Mouse (Mus musculus) midbrain, embryonic 15.5 days (tissue): Measurements from ENCODE around the gene Napepld. TPM values are rescaled to one million over a fixed set of nuclear protein-coding genes. Genes with fewer than 3 reads are reported as not detected.
"Not testable (repeated sequence)": the region's sequence is repeated elsewhere in the genome, so short reads cannot be mapped to it uniquely, and the experiment has no call there.

Source experiments
- ATAC-seq: fragments of 200-750 bp; cut with Nextera tagmentation; replicated peaks from 2 replicates; pipeline ENCODE4 v1.8.0; 2017; ENCODE audit warnings: moderate TSS enrichment
- H3K27ac ChIP-seq: fragments of 300-500 bp; sonication (generic); 2 replicates; pipeline ENCODE4 v1.5.1; 2015; ENCODE audit warnings: mild to moderate bottlenecking, inconsistent platforms
- H3K27me3 ChIP-seq: fragments of 300-500 bp; sonication (generic); replicated peaks from 2 replicates; pipeline ENCODE4 v1.6.1; 2015; ENCODE audit warnings: inconsistent platforms
- H3K36me3 ChIP-seq: fragments of 300-500 bp; sonication (generic); replicated peaks from 2 replicates; pipeline ENCODE4 v1.6.1; 2015; ENCODE audit warnings: inconsistent platforms
- H3K4me1 ChIP-seq: fragments of 300-500 bp; sonication (generic); 2 replicates; pipeline ENCODE4 v1.6.1; 2015; ENCODE audit warnings: inconsistent platforms
- H3K4me2 ChIP-seq: fragments of 300-500 bp; sonication (generic); 2 replicates; pipeline ENCODE4 v1.6.1; 2015; ENCODE audit warnings: inconsistent platforms, mild to moderate bottlenecking, moderate library complexity
- H3K4me3 ChIP-seq: fragments of 300-500 bp; sonication (generic); 2 replicates; pipeline ENCODE4 v1.5.1; 2015; ENCODE audit warnings: mild to moderate bottlenecking, inconsistent platforms
- H3K9ac ChIP-seq: fragments of 300-500 bp; sonication (generic); 2 replicates; pipeline ENCODE4 v1.6.1; 2015; ENCODE audit warnings: mild to moderate bottlenecking, inconsistent platforms
- H3K9me3 ChIP-seq: fragments of 300-500 bp; sonication (generic); 2 replicates; pipeline ENCODE4 v1.6.1; 2016; ENCODE audit warnings: inconsistent platforms
- WGBS: fragments of 180-500 bp; shearing (Covaris S2); methylation state at CpG from one replicate; pipeline ENCODE4 v1.1.7; 2015; ENCODE audit warnings: mixed read lengths; 5-methylcytosine and 5-hydroxymethylcytosine counted together
- polyA plus RNA-seq: library from polyadenylated mRNA; unstranded; fragments of >200 nt; fragmentation: Nextera tagmentation; extraction: Ambion mirVana; gene quantifications from 2 replicates; pipeline ENCODE4 v1.2.1, GENCODE M21; 2015

The Napepld gene
- polyA plus RNA-seq, 1 experiment from 2014 or later, result 2.5 TPM

GRCm38 (mm10) chr5:21702873-21703475, 1.8 kb upstream of the Napepld start:
- peaks cover 3% of the 10 kb centered on the region for H3K4me1 ChIP-seq
- no peaks in the 10 kb centered on the region for H3K27me3 ChIP-seq
- H3K4me3 ChIP-seq, result no peak overlapping the region
- H3K4me2 ChIP-seq, result no peak overlapping the region
- no peak overlapping the region for H3K9ac ChIP-seq
- H3K27ac ChIP-seq, result no peak overlapping the region
- 89% methylated on average over 6 of the region's 6 CpGs for WGBS
- ATAC-seq, result no peak
- H3K9me3 ChIP-seq, result no peaks in the 10 kb centered on the region
- H3K36me3 ChIP-seq, result no peaks in the 10 kb centered on the region

GRCm38 (mm10) chr5:21702009-21702364, 791 bp upstream of the Napepld start:
- Histone ChIP-seq H3K4me2 (peak overlapping the region; percentile 54), H3K36me3 (no peaks in the 10 kb centered on the region), H3K27ac (peak overlapping the region; percentile 99), H3K9ac (peak overlapping the region; percentile 94), H3K4me1 (peaks cover 3% of the 10 kb centered on the region), H3K27me3 (no peaks in the 10 kb centered on the region), H3K4me3 (peak overlapping the region; percentile 90), H3K9me3 (no peaks in the 10 kb centered on the region)
- 47% methylated on average over 2 of the region's 2 CpGs for WGBS
- no peak for ATAC-seq

- peak overlapping the region; percentile 90 for H3K4me3 ChIP-seq
- peak; percentile 89 for ATAC-seq
- H3K9me3 ChIP-seq, result no peaks in the 10 kb centered on the region
- H3K27me3 ChIP-seq, result no peaks in the 10 kb centered on the region
- H3K36me3 ChIP-seq, result no peaks in the 10 kb centered on the region
- H3K4me2 ChIP-seq, result peak overlapping the region; percentile 54
- peak overlapping the region; percentile 99 for H3K27ac ChIP-seq
- WGBS, result under 1% methylated on average over 22 of the region's 22 CpGs
- H3K4me1 ChIP-seq, result peaks cover 3% of the 10 kb centered on the region
- peak overlapping the region; percentile 33 for H3K9ac ChIP-seq
Measured at GRCm38 (mm10) chr5:21700934-21701333, 262 bp downstream of the Napepld start.

- Histone ChIP-seq H3K9me3 (no peaks in the 10 kb centered on the region), H3K27me3 (no peaks in the 10 kb centered on the region), H3K4me2 (peak overlapping the region; percentile 54), H3K4me1 (peaks cover 3% of the 10 kb centered on the region), H3K27ac (no peak overlapping the region), H3K4me3 (peak overlapping the region; percentile 90), H3K9ac (peak overlapping the region; percentile 33; the same call in 1 of the 2 replicates), H3K36me3 (no peaks in the 10 kb centered on the region)
- no peak for ATAC-seq
- WGBS, result 10% methylated on average over 10 of the region's 10 CpGs
Measured at GRCm38 (mm10) chr5:21700272-21700821, 849 bp downstream of the Napepld start.

GRCm38 (mm10) chr5:21699555-21699954, 1.6 kb downstream of the Napepld start:
- H3K9me3 ChIP-seq, H3K9ac ChIP-seq, ATAC-seq, H3K27me3 ChIP-seq, H3K4me1 ChIP-seq, H3K27ac ChIP-seq, H3K4me3 ChIP-seq, H3K36me3 ChIP-seq, H3K4me2 ChIP-seq: not testable (repeated sequence)
- 84% methylated on average over 3 of the region's 3 CpGs for WGBS

- ATAC-seq, result no peak
- H3K4me1 ChIP-seq, result no peaks in the 10 kb centered on the region; the same call in 1 of the 2 replicates
- H3K36me3 ChIP-seq, result no peaks in the 10 kb centered on the region
- no peak overlapping the region for H3K4me2 ChIP-seq
- no peaks in the 10 kb centered on the region for H3K9me3 ChIP-seq
- no peak overlapping the region for H3K9ac ChIP-seq
- WGBS, result 90% methylated on average over 3 of the region's 3 CpGs
- no peak overlapping the region for H3K4me3 ChIP-seq
- H3K27ac ChIP-seq, result no peak overlapping the region
- H3K27me3 ChIP-seq, result no peaks in the 10 kb centered on the region
Measured at GRCm38 (mm10) chr5:21694854-21695490, 6.2 kb downstream of the Napepld start.

- ATAC-seq, result no peak
- WGBS, result 88% methylated on average over 3 of the region's 3 CpGs
- no peaks in the 10 kb centered on the region for H3K36me3 ChIP-seq
- H3K27ac ChIP-seq, result no peak overlapping the region
- no peak overlapping the region for H3K4me2 ChIP-seq
- no peak overlapping the region for H3K4me3 ChIP-seq
- H3K4me1 ChIP-seq, result no peaks in the 10 kb centered on the region
- no peaks in the 10 kb centered on the region for H3K27me3 ChIP-seq
- H3K9ac ChIP-seq, result no peak overlapping the region
- H3K9me3 ChIP-seq, result no peaks in the 10 kb centered on the region
Measured at GRCm38 (mm10) chr5:21693372-21693870, 7.8 kb downstream of the Napepld start.

- Histone ChIP-seq H3K27ac (no peak overlapping the region), H3K4me3 (no peak overlapping the region), H3K9ac (no peak overlapping the region), H3K4me2 (no peak overlapping the region), H3K27me3 (no peaks in the 10 kb centered on the region), H3K4me1 (no peaks in the 10 kb centered on the region), H3K36me3 (no peaks in the 10 kb centered on the region), H3K9me3 (no peaks in the 10 kb centered on the region)
- ATAC-seq, result no peak
- 97% methylated on average over 5 of the region's 5 CpGs for WGBS
Measured at GRCm38 (mm10) chr5:21692230-21692629, 9.0 kb downstream of the Napepld start.

- H3K27me3 ChIP-seq, result no peaks in the 10 kb centered on the region
Measured at GRCm38 (mm10) chr5:21687042-21687441, 14.2 kb downstream of the Napepld start.

GRCm38 (mm10) chr5:21685001-21685400, 16.2 kb downstream of the Napepld start:
- 73% methylated on average over 10 of the region's 10 CpGs for WGBS
- no peaks in the 10 kb centered on the region for H3K27me3 ChIP-seq
- no peaks in the 10 kb centered on the region for H3K36me3 ChIP-seq
- H3K4me3 ChIP-seq, result no peak overlapping the region
- no peak overlapping the region for H3K27ac ChIP-seq
- no peaks in the 10 kb centered on the region for H3K9me3 ChIP-seq
- no peak for ATAC-seq
- no peak overlapping the region for H3K4me2 ChIP-seq
- no peaks in the 10 kb centered on the region for H3K4me1 ChIP-seq
- H3K9ac ChIP-seq, result no peak overlapping the region

More at GRCm38 (mm10) chr5:21687042-21687441, 14.2 kb downstream of the Napepld start:
- H3K4me2 ChIP-seq, result no peak overlapping the region
- H3K36me3 ChIP-seq, result no peaks in the 10 kb centered on the region
- H3K9ac ChIP-seq, result no peak overlapping the region
- 53% methylated on average over 4 of the region's 4 CpGs for WGBS
- H3K9me3 ChIP-seq, result no peaks in the 10 kb centered on the region
- no peaks in the 10 kb centered on the region for H3K4me1 ChIP-seq
- H3K4me3 ChIP-seq, result no peak overlapping the region
- H3K27ac ChIP-seq, result no peak overlapping the region
- no peak for ATAC-seq

GRCm38 (mm10) chr5:21683811-21684210, 17.4 kb downstream of the Napepld start:
- H3K27me3 ChIP-seq, result no peaks in the 10 kb centered on the region
- WGBS, result 96% methylated on average over 9 of the region's 9 CpGs
- H3K36me3 ChIP-seq, result no peaks in the 10 kb centered on the region
- no peak overlapping the region for H3K27ac ChIP-seq
- no peaks in the 10 kb centered on the region for H3K4me1 ChIP-seq
- no peak for ATAC-seq
- H3K4me2 ChIP-seq, result no peak overlapping the region
- H3K9me3 ChIP-seq, result no peaks in the 10 kb centered on the region
- H3K4me3 ChIP-seq, result no peak overlapping the region
- no peak overlapping the region for H3K9ac ChIP-seq

GRCm38 (mm10) chr5:21680940-21681339, 20.3 kb downstream of the Napepld start:
- H3K4me1 ChIP-seq, result no peaks in the 10 kb centered on the region
- H3K4me2 ChIP-seq, result no peak overlapping the region
- no peaks in the 10 kb centered on the region for H3K9me3 ChIP-seq
- WGBS, result 83% methylated on average over 5 of the region's 5 CpGs
- no peaks in the 10 kb centered on the region for H3K27me3 ChIP-seq
- H3K9ac ChIP-seq, result no peak overlapping the region
- H3K4me3 ChIP-seq, result no peak overlapping the region
- ATAC-seq, result no peak
- H3K27ac ChIP-seq, result no peak overlapping the region
- no peaks in the 10 kb centered on the region for H3K36me3 ChIP-seq
